Mouse (Mus musculus) retina, postnatal 7 days (tissue): ENCODE results near the gene Epsti1.
"Not testable (repeated sequence)": the region's sequence is repeated elsewhere in the genome, so short reads cannot be mapped to it uniquely, and the experiment has no call there.

ENCODE experiments used
- DNase-seq: peaks from one replicate; pipeline ENCODE4 v3.0.0-alpha.2; 2012; ENCODE audit warnings: low read depth, low spot score

Gene Epsti1

GRCm38 (mm10) chr14:77904171-77904762 lies at the start of gene Epsti1:
TSS of gene Epsti1 (plus strand) at chr14:77904239.
- no peak for DNase-seq

DNA sequence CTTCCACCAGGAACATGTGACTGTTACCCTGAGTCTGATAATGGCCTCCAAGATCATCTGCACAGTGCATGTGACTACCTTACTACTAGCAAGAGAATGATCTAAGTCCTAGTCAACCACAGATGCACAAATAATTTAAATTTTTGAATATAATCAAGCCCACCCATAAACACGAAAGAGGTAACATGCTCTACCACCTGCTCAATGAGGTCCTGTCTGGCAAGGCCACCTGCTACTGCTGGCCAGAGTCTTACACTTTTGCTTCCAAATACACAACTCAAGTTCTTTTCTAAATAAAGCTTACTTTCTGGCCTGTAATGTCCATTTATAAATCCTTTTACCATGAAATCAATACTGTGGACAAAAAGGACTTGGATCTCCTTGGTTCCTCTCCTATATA lies 44.1 kb upstream of the Epsti1 start:
- no peak for DNase-seq

GRCm38 (mm10) chr14:77860841-77861560 lies 43.0 kb upstream of the Epsti1 start:
- no peak for DNase-seq

DNA sequence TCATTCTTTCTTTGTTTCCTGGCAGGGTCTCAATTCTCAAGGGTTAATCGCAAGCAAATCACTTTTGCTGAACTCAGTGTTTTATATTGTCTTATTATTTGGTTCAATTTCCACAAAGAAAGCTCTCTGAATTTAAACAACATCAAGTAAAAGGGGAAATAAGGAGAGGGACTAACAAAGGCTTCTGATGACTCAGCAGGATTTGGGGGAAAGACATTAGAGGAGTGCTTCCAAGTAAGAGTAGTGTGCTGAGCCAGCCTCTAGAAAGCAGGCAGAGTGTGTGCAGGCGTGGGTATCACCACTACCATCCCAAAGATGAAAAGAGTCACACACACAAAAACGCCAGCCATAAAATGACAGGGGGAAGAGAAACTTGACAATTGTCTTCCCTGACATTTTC lies 40.0 kb upstream of the Epsti1 start:
- DNase-seq: no peak

- no peak for DNase-seq
Observed at GRCm38 (mm10) chr14:77864510-77864909, 39.5 kb upstream of the Epsti1 start.

GRCm38 (mm10) chr14:77867601-77868000 lies 36.4 kb upstream of the Epsti1 start:
- no peak for DNase-seq

GRCm38 (mm10) chr14:77870926-77871325 lies 33.1 kb upstream of the Epsti1 start:
- no peak for DNase-seq

- DNase-seq: no peak
Observed at GRCm38 (mm10) chr14:77871380-77871975, 32.6 kb upstream of the Epsti1 start.

DNA sequence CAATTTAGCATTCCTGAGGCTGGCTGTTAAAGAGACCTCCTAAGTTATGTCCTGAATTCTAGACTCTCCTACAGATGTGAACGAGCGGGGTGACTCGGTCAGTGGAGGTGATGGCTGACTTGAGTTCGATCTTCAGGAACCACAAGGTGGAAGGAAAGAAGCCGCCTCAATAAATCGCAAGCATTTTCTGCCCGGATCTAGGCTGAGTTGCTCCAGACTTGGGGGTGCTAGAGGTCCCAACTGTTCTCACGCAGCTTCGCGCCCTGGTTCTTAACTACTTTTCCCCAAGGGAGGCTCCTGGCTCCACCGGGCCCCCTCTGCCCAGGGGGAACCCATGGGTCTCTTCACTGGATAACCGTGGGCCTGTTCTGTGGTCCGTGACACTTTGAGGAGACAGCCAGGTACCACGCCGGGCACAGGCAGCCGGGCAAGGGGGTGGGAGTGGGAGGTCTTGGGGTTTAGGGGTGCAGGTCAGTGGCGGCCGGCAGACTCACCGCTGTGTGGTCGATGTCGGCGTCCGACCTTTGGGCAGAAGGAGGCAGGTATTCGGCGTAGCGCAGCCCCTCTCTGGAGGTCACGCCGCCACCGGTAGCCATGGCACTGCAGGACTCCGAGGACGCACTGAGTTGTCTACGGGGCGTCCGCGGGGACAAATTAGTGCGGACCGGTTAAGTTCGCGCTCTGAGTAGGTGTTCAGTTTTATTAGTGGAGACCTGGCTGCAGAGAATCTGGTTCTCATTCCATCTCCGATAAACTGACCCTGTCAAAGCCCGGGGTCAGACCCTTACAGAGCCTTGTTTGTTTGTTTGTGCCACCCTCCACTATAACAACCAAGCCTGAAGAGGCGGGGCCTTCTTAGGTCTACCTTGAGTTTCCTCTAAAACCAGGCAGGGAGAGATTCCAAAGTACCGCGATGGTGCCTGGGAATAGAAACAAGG lies 29.5 kb upstream of the Epsti1 start, which contains the start of gene Dnajc15:
Dnajc15 (minus strand) TSS at position 822 of the 938 bp plus-strand sequence.
- peak; percentile 74 for DNase-seq

GRCm38 (mm10) chr14:77876199-77876598 lies 27.8 kb upstream of the Epsti1 start:
- DNase-seq: no peak

- DNase-seq: not testable (repeated sequence)
Observed at GRCm38 (mm10) chr14:77877876-77878275, 26.2 kb upstream of the Epsti1 start.

DNA sequence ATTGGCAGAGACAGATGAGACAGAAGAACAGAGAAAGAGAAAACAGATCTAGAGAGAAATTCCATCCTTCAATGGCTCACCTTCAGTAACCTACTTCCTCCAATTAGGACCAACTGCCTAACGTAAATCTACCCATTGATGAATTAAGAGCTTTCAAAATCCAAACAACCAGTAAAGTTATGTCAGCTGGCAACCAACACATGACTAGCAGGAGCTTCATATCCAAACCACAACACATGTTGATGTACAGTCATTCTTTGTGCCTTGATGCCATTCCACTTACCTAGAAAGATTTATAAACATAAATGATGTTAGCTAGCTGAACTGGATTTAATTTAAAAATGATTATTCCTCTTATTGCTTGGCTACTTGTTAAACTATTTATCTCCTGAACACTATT lies 22.0 kb upstream of the Epsti1 start:
- DNase-seq: no peak

DNA sequence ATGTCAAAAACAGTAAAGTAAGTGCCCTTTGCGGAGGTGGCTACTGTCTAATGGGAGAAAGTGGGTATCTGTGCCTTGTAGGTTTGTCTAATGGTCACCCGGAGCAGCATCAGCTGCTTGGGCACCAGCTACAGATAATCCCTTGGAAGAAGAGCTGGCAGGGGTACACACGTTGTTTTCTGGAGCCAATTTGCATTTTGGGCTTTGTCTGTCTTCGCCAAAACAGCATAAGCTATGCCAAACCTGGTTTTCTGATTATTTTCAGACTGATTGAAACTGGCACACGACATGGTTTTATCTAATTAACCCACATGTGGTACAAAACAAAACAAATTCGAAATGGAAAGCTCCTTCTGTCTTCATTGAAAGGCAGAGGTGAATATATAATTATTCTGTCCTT lies 21.4 kb upstream of the Epsti1 start:
- DNase-seq: peak; percentile 13

DNA sequence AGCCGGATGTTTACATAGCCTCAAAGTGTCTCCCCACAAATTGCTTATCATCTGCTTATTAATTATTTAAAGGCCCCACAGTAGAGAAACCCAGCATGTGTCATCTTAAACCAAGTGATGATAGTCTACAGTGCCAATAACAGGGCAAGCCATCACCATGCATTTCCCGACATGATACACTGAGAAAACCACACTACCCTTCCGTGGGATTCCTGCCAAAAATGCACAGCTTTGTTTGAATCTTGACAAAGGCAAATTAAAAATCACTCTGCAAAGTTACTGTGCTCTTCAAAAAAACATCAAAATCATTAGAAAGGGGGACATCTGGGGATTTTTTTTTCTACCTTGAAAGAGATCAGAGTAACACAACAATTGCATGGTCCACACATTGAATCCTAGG lies 17.7 kb upstream of the Epsti1 start:
- no peak for DNase-seq

DNA sequence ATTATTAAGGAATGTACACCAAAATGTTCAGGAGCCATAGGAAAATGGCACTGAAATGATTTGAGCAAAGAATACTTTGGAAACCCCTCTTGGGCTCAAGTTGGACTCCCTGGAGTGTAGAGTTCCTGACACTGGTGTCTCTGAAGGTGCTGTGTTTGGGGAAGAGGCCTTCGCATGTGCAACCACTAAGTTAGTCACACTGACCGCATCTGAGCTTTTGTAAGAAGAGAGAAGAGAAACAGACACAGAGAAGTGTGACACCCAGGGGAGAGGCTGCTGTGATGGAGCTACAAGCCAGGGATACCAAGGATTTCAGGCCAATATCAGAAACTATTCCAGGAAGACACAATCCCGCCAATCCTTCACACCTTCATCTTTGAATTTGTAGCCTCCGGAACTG lies 17.1 kb upstream of the Epsti1 start:
- DNase-seq: no peak

- no peak for DNase-seq
Observed at GRCm38 (mm10) chr14:77889911-77890310, 14.1 kb upstream of the Epsti1 start.

GRCm38 (mm10) chr14:77895951-77896350 lies 8.1 kb upstream of the Epsti1 start:
- DNase-seq: no peak

DNA sequence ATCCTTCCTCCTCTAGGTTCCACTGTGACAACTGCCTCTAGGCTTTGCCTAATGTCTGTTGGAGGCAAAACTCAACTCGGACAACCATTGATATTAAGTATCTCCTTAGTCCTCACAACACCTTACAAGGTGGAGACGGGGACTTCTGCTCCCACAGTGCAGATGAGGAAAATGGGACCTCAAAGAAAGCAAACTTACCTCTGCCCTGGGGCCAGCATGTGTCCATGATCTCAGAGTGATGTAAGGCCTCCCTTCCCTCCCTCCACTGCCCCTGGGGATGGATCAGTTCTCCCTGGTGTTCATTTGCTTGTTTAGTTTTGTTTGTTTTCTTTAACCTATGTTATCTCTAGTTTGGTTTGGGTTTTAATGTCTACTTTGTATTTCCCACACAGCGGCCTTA lies 1.5 kb upstream of the Epsti1 start:
- no peak for DNase-seq

GRCm38 (mm10) chr14:77905466-77905865 lies 1.4 kb downstream of the Epsti1 start:
- DNase-seq: no peak

DNA sequence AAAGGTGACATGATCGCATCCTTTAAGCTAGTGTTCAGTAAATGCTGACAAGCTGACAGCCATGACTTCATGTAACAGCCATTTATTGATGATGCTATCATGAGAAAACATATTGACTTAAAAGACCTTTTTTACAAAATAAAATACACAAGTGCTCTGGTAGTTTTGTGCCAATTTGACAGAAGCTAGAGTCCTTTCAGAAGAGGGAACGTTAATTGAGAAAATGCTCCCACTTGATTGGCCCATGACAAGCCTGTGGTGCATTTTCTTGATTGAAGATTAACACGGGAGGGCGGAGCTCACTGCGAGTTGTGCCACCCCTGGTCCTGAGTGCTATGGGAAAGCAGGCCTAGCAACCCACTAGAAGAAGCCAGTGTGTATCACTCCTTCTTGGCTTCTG lies 2.5 kb downstream of the Epsti1 start:
- DNase-seq: no peak

GRCm38 (mm10) chr14:77915776-77916175 lies 11.7 kb downstream of the Epsti1 start:
- no peak for DNase-seq

GRCm38 (mm10) chr14:77921641-77922040 lies 17.6 kb downstream of the Epsti1 start:
- no peak for DNase-seq
